Mouse (Mus musculus) cortical plate, adult 2 months (tissue): ENCODE measurements around the gene Olfr721-ps1.

Experiments
- CTCF ChIP-seq: fragments of 200-500 bp; IDR thresholded peaks from 2 replicates; pipeline ENCODE4 v1.5.1; 2011; ENCODE audit warnings: mild to moderate bottlenecking, control low read depth, low read length; ENCODE audit not compliant: insufficient read depth; ENCODE audit errors: extremely low read depth
- POLR2A ChIP-seq: fragments of 200-500 bp; IDR thresholded peaks from 2 replicates; pipeline ENCODE4 v1.6.1; 2011; ENCODE audit warnings: mild to moderate bottlenecking, low read length, control low read depth; ENCODE audit not compliant: insufficient read depth; ENCODE audit errors: extremely low read depth

- TF ChIP-seq CTCF (no peak), POLR2A (no peak)
Measured at GRCm38 (mm10) chr14:14353081-14353732, 47.9 kb upstream of the Olfr721-ps1 start.
